Mouse (Mus musculus) spleen, adult 18-20 months (tissue): ENCODE data around the gene 4933424G06Rik.

ENCODE experiments used
- DNase-seq, 2 experiments: peaks; one replicate each; pipeline ENCODE4 v3.0.0; 2022; ENCODE audit warnings: mixed read lengths in 2 of 2

The 4933424G06Rik gene

GRCm38 (mm10) chr1:36772198-36772934, 62.4 kb downstream of the 4933424G06Rik start:
- no peak for DNase-seq

GRCm38 (mm10) chr1:36780793-36781192, 70.8 kb downstream of the 4933424G06Rik start:
- no peak for DNase-seq

- DNase-seq = no peak
These were observed 72.5 kb downstream of the 4933424G06Rik start for GRCm38 (mm10) chr1:36782476-36782875.

GRCm38 (mm10) chr1:36784365-36785134, 74.6 kb downstream of the 4933424G06Rik start:
- DNase-seq = peak in 1 of 2 experiments; percentile 69

- no peak for DNase-seq
These were observed 75.3 kb downstream of the 4933424G06Rik start for GRCm38 (mm10) chr1:36785238-36785641.

GRCm38 (mm10) chr1:36786377-36786776, 76.4 kb downstream of the 4933424G06Rik start:
- DNase-seq = no peak

- DNase-seq = no peak
These were observed 79.5 kb downstream of the 4933424G06Rik start for GRCm38 (mm10) chr1:36789416-36789815.

GRCm38 (mm10) chr1:36796711-36797110, 86.8 kb downstream of the 4933424G06Rik start:
- no peak for DNase-seq

GRCm38 (mm10) chr1:36797481-36797880, 87.5 kb downstream of the 4933424G06Rik start:
- DNase-seq = peak; percentile 46 to 52

GRCm38 (mm10) chr1:36800379-36801011, 90.5 kb downstream of the 4933424G06Rik start:
- DNase-seq = no peak

GRCm38 (mm10) chr1:36804259-36804658, 94.3 kb downstream of the 4933424G06Rik start:
- DNase-seq = no peak

GRCm38 (mm10) chr1:36804833-36805232, 94.9 kb downstream of the 4933424G06Rik start:
- DNase-seq = no peak

GRCm38 (mm10) chr1:36806181-36806905, 96.4 kb downstream of the 4933424G06Rik start:
- no peak for DNase-seq

- no peak for DNase-seq
These were observed 97.1 kb downstream of the 4933424G06Rik start for GRCm38 (mm10) chr1:36807086-36807485.
